In the genomic region with DNA sequence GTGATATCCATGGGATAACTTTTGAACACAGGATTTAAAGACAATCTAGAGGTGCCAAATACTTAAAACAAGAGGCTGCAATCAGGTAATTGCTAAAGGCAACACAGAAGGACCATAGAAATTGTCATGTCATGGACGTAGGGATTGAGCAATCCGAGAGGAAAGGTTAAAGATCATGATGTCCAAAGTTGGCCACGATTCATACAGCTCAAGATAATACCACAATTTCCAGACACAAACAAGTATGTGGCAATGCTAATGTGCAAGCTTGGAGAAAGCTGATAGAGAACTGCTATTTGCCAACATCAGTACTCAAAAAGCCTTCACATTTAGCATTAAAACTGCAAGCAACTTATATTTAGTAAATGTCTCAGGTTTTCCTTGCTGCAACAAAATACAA, we compare ENCODE assay signal across 29 mouse cellular contexts. TPM values are rescaled to one million over a fixed set of nuclear protein-coding genes. Genes with fewer than 3 reads are reported as not detected.
DNase-seq lines count a peak whose midpoint lies in the region; ATAC-seq and TF ChIP-seq lines count a peak whose summit lies in the region.
"Had no signal": no experiment of that assay in that cellular context is flagged by ENCODE, and none has a peak within 500 bp of the region (broad histone marks: within the 10 kb centered on the region; RNA-seq: fewer than 3 reads in every experiment).

No protein-coding gene starts in this region.

- no peak for TF ChIP-seq CTCF in liver, adult 2 months (IDR thresholded peaks at IDR 0.05; ENCODE audit: low read depth, low read length)

- H3K9me3 ChIP-seq in liver, embryonic 11.5 days (ENCODE audit: control insufficient read depth, low read length) = no peaks in the 10 kb centered on the region
- H3K9me3 ChIP-seq: embryonic facial prominence, embryonic 12.5 days; embryonic facial prominence, embryonic 15.5 days; forebrain, embryonic 12.5 days; forebrain, embryonic 15.5 days; heart, embryonic 10.5 days; heart, embryonic 13.5 days; hindbrain, embryonic 12.5 days; hindbrain, embryonic 15.5 days had no signal

- ATAC-seq in liver, embryonic 11.5 days (replicated peaks; ENCODE audit: low FRiP score) = no peak
- ATAC-seq: forebrain, embryonic 15.5 days; Patski had no signal

- H3K36me3 ChIP-seq in liver, adult 2 months (ENCODE audit: control insufficient read depth, insufficient read depth, low read length) = no peaks in the 10 kb centered on the region
- no peaks in the 10 kb centered on the region for H3K36me3 ChIP-seq in liver, embryonic 11.5 days (ENCODE audit: control insufficient read depth, insufficient read depth, low read length)
- H3K36me3 ChIP-seq: embryonic facial prominence, embryonic 12.5 days; embryonic facial prominence, embryonic 15.5 days; forebrain, embryonic 12.5 days; forebrain, embryonic 15.5 days; heart, embryonic 10.5 days; heart, embryonic 13.5 days; hindbrain, embryonic 12.5 days; hindbrain, embryonic 15.5 days had no signal

- H3K4me2 ChIP-seq in liver, embryonic 11.5 days = no peak overlapping the region
- H3K4me2 ChIP-seq: embryonic facial prominence, embryonic 12.5 days; embryonic facial prominence, embryonic 15.5 days; forebrain, embryonic 12.5 days; forebrain, embryonic 15.5 days; heart, embryonic 13.5 days; hindbrain, embryonic 12.5 days; hindbrain, embryonic 15.5 days had no signal

- no peak overlapping the region for H3K9ac ChIP-seq in liver, adult 2 months (ENCODE audit: low read depth, low read length)
- no peak overlapping the region for H3K9ac ChIP-seq in liver, embryonic 11.5 days (ENCODE audit: low read depth, low read length)
- H3K9ac ChIP-seq: embryonic facial prominence, embryonic 12.5 days; embryonic facial prominence, embryonic 15.5 days; forebrain, embryonic 12.5 days; forebrain, embryonic 15.5 days; heart, embryonic 13.5 days; hindbrain, embryonic 12.5 days; hindbrain, embryonic 15.5 days had no signal

- no peak overlapping the region for H3K4me3 ChIP-seq in liver, adult 2 months (ENCODE audit: insufficient read depth, low read depth, low read length)
- H3K4me3 ChIP-seq in liver, embryonic 11.5 days (ENCODE audit: low read depth, low read length) = no peak overlapping the region
- H3K4me3 ChIP-seq: embryonic facial prominence, embryonic 12.5 days; embryonic facial prominence, embryonic 15.5 days; forebrain, embryonic 12.5 days; forebrain, embryonic 15.5 days; heart, adult 2 months; heart, embryonic 10.5 days; heart, embryonic 13.5 days; hindbrain, embryonic 12.5 days; hindbrain, embryonic 15.5 days had no signal

- WGBS in liver, adult 2 months = 5% methylated on average over 3 of the region's 3 CpGs
- WGBS in liver, embryonic 11.5 days = 61% methylated on average over 3 of the region's 3 CpGs

- peak; percentile 99 for DNase-seq in liver, adult 2 months (ENCODE audit: extremely low read depth, low read depth, low spot score)
- DNase-seq in liver, embryonic 11.5 days (ENCODE audit: low spot score) = no peak
- DNase-seq in lung, postnatal 36 days = peak; percentile 15
- no peak for DNase-seq in lung, postnatal 25 days (ENCODE audit: low spot score)
- peak; percentile 43 for DNase-seq in fat pad, adult 2 months (ENCODE audit: extremely low read depth, low read depth, low spot score)
- DNase-seq in natural killer cell, adult 2 months (ENCODE audit: low spot score in 2 of 2) = no peak
- DNase-seq: adrenal gland, adult 2 months; adrenal gland, postnatal 14 days; cerebellum, adult 11 months; cerebellum, adult 2 months; cerebellum, adult 9-11 months; cerebellum, postnatal 25 days; gastrocnemius, postnatal 25 days; heart, adult 2 months; heart, postnatal 14 days; heart, postnatal 4 days had no signal

- H3K27me3 ChIP-seq in liver, adult 2 months (ENCODE audit: control insufficient read depth, insufficient read depth, low read length) = no peaks in the 10 kb centered on the region
- no peaks in the 10 kb centered on the region for H3K27me3 ChIP-seq in liver, embryonic 11.5 days (replicated peaks; ENCODE audit: control insufficient read depth, insufficient read depth, low read length)
- H3K27me3 ChIP-seq: embryonic facial prominence, embryonic 12.5 days; embryonic facial prominence, embryonic 15.5 days; forebrain, embryonic 12.5 days; forebrain, embryonic 15.5 days; heart, embryonic 13.5 days; hindbrain, embryonic 12.5 days; hindbrain, embryonic 15.5 days; Patski had no signal

- TF ChIP-seq POLR2A in liver, adult 2 months (IDR thresholded peaks at IDR 0.05; ENCODE audit: extremely low read depth, insufficient read depth, low read length) = no peak

- H3K4me1 ChIP-seq in liver, adult 2 months (ENCODE audit: control insufficient read depth, insufficient read depth, low read length) = peaks cover 27% of the 10 kb centered on the region
- H3K4me1 ChIP-seq in liver, embryonic 11.5 days (replicated peaks; ENCODE audit: control insufficient read depth, insufficient read depth, low read length) = no peaks in the 10 kb centered on the region
- H3K4me1 ChIP-seq: embryonic facial prominence, embryonic 12.5 days; embryonic facial prominence, embryonic 15.5 days; forebrain, embryonic 12.5 days; forebrain, embryonic 15.5 days; heart, embryonic 10.5 days; heart, embryonic 13.5 days; hindbrain, embryonic 12.5 days; hindbrain, embryonic 15.5 days had no signal

- H3K79me2 ChIP-seq in liver, adult 2 months (ENCODE audit: control insufficient read depth, insufficient read depth, low read length) = 0 out of 2 replicates have a peak, but pooled peaks cover 8% of the 10 kb centered on the region

- peak overlapping the region; percentile 99 for H3K27ac ChIP-seq in liver, adult 2 months (replicated peaks; ENCODE audit: insufficient read depth, low read depth, low read length)
- H3K27ac ChIP-seq in liver, embryonic 11.5 days (ENCODE audit: low read depth, low read length) = no peak overlapping the region
- H3K27ac ChIP-seq: embryonic facial prominence, embryonic 12.5 days; embryonic facial prominence, embryonic 15.5 days; forebrain, embryonic 12.5 days; forebrain, embryonic 15.5 days; heart, adult 2 months; heart, embryonic 10.5 days; heart, embryonic 13.5 days; hindbrain, embryonic 12.5 days; hindbrain, embryonic 15.5 days had no signal

RNA-seq across cellular contexts. Expression of a gene that starts 26.7 kb away (rescaled TPM):
- total RNA-seq in liver, adult 2 months (2014; rRNA removed) = 107 and 127 TPM in 2 replicates
- 20.8 and 26.0 TPM in 2 replicates for polyA plus RNA-seq in liver, adult 2 months (2012; rRNA removed)
- polyA plus RNA-seq in liver, embryonic 11.5 days (2014; fragmentation: Nextera tagmentation; extraction: Ambion mirVana) = 0.30 and 0.38 TPM in 2 replicates
- total RNA-seq: common myeloid progenitor, adult 5-6 weeks; gastrocnemius, adult 8-10 months; gastrocnemius, postnatal 25 days; granulocyte monocyte progenitor cell, adult 5-6 weeks; heart, adult 2 months; heart, postnatal 14 days; heart, postnatal 4 days had no signal
- polyA plus RNA-seq: adrenal gland, adult 2 months; cerebellum, adult 2 months; embryonic facial prominence, embryonic 12.5 days; embryonic facial prominence, embryonic 15.5 days; forebrain, embryonic 12.5 days; forebrain, embryonic 15.5 days; heart, adult 2 months; heart, embryonic 10.5 days; heart, embryonic 13.5 days; heart, embryonic 16.5 days; hindbrain, embryonic 12.5 days; hindbrain, embryonic 15.5 days; Patski had no signal

Comparison
In these comparisons a context has a peak if more than half of its experiments do, and no peak if none do; other contexts are left out.
1. DNase-seq: peak in liver, adult 2 months (single experiment), lung, postnatal 36 days (single experiment) and fat pad, adult 2 months (single experiment); none in liver, embryonic 11.5 days (single experiment), lung, postnatal 25 days (single experiment) and natural killer cell, adult 2 months (0 of 2).
2. RNA of a gene that starts 26.7 kb away (polyA plus RNA-seq): 20.8 to 26.0 TPM in liver, adult 2 months; 0.30 to 0.38 TPM in liver, embryonic 11.5 days; every median in the first group is over 10 times any median in the second.